Mouse (Mus musculus): ENCODE measurements around the gene Epb42. TPM values are rescaled to one million over a fixed set of nuclear protein-coding genes. Genes with fewer than 3 reads are reported as not detected.

The Epb42 gene
- total RNA-seq (2012; rRNA removed) (not detected in 2 replicates), total RNA-seq (2014; rRNA removed) (not detected in 2 replicates), polyA plus RNA-seq (2012; ENCODE audit: insufficient read length, low read depth) (not detected in 2 replicates)

DNA sequence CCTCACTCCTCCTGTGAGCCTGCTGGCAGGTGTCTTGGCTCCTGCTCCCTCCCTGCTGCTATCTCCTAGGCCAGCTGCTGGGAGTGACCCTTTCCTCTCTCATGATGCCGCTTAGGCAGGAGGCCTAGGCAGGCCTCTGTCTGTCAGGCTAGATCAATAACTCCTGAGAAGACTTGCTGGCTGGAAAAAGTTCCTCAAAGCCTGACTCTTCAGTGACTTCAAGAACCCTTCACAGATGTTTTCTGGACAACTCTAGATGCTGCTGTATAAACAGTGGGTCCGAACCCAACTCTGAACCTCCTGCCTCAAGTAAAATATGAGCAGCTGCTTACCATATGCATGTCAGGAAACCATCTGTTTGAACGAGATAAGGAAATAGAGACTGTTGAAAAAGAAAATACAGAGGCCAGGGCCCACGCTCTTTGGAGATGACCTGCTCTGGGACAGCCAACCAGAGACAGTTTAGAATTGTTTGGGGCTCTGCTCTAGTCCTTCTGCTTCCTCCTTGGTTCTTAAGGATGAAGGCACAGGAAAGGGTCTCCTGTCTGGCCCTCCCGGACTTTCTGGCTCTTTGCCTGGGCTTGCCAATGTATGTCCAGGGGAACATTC lies at the start of gene Epb42:
Gene Epb42 (minus strand): TSS at position 340 of the 609 bp plus-strand sequence.
- Histone ChIP-seq H3K79me2 (replicated peaks; ENCODE audit: control insufficient read depth, extremely low read depth, insufficient read depth, poor library complexity, severe bottlenecking) (no peaks in the 10 kb centered on the region), H3K4me1 (ENCODE audit: control insufficient read depth in 1 of 2, insufficient read depth in 2 of 2) (no peaks in the 10 kb centered on the region; a peak in 1 of 4 replicates), H3K27ac (ENCODE audit: insufficient read depth, low read depth) (no peak within 1 kb of the TSS), H3K36me3 (replicated peaks in 1 of 2; ENCODE audit: control insufficient read depth in 1 of 2, insufficient read depth in 1 of 2, low read length in 1 of 2) (no peaks in the 10 kb centered on the region), H3K4me2 (ENCODE audit: insufficient read depth, low read depth, poor library complexity, severe bottlenecking) (no peak within 1 kb of the TSS), H3K9me3 (replicated peaks; ENCODE audit: low read length) (no peaks in the 10 kb centered on the region), H3K4me3 (replicated peaks in 1 of 3; ENCODE audit: low read depth in 2 of 3, low read length in 2 of 3, poor library complexity in 1 of 3) (no peak within 1 kb of the TSS), H3K27me3 (replicated peaks) (no peaks in the 10 kb centered on the region), H3K9ac (ENCODE audit: insufficient read depth, low read depth) (no peak within 1 kb of the TSS)
- no peak for DNase-seq (ENCODE audit: extremely low read depth)
- no peak for TF ChIP-seq USF2 (conservative IDR thresholded peaks at IDR 0.05; ENCODE audit: low read depth, low read length)
- no peak for TF ChIP-seq ELF1 (IDR thresholded peaks at IDR 0.05; ENCODE audit: low read depth, low read length)
- TF ChIP-seq CHD1 (IDR thresholded peaks at IDR 0.05; ENCODE audit: low read depth, low read length), result no peak
- no peak for TF ChIP-seq ZKSCAN1 (IDR thresholded peaks at IDR 0.05; ENCODE audit: borderline replicate concordance, low read depth, low read length)
- no peak for TF ChIP-seq BHLHE40 (IDR thresholded peaks at IDR 0.05; ENCODE audit: low read depth, low read length)
- no peak for TF ChIP-seq KAT2A (IDR thresholded peaks at IDR 0.05; ENCODE audit: insufficient replicate concordance, low read length)
- no peak for TF ChIP-seq MYC (IDR thresholded peaks at IDR 0.05; ENCODE audit: low read depth, low read length)
- TF ChIP-seq JUND (conservative IDR thresholded peaks at IDR 0.05; ENCODE audit: low read depth, low read length), result no peak
- no peak for TF ChIP-seq HCFC1 (IDR thresholded peaks at IDR 0.05; ENCODE audit: low read depth, low read length)
- TF ChIP-seq CTCF (conservative IDR thresholded peaks at IDR 0.05 in 1 of 2, IDR thresholded peaks at IDR 0.05 in 1 of 2; ENCODE audit: low read depth in 2 of 2, low read length in 2 of 2), result no peak
- no peak for TF ChIP-seq SMC3 (IDR thresholded peaks at IDR 0.05; ENCODE audit: low read depth, low read length)
- TF ChIP-seq ETS1 (conservative IDR thresholded peaks at IDR 0.05; ENCODE audit: low read depth, low read length), result no peak
- TF ChIP-seq PAX5 (IDR thresholded peaks at IDR 0.05; ENCODE audit: low read length), result no peak
- in situ Hi-C loops (cut with MboI; ENCODE audit: low pct_ligation_motif_present, low pct_unique_long_range_greater_than_20kb, low sequenced_read_pairs) (no loop called here), dilution Hi-C loops (cut with MboI; ENCODE audit: extremely low pct_ligation_motif_present, extremely low pct_unique_long_range_greater_than_20kb, low sequenced_read_pairs) (no loop called here)

DNA sequence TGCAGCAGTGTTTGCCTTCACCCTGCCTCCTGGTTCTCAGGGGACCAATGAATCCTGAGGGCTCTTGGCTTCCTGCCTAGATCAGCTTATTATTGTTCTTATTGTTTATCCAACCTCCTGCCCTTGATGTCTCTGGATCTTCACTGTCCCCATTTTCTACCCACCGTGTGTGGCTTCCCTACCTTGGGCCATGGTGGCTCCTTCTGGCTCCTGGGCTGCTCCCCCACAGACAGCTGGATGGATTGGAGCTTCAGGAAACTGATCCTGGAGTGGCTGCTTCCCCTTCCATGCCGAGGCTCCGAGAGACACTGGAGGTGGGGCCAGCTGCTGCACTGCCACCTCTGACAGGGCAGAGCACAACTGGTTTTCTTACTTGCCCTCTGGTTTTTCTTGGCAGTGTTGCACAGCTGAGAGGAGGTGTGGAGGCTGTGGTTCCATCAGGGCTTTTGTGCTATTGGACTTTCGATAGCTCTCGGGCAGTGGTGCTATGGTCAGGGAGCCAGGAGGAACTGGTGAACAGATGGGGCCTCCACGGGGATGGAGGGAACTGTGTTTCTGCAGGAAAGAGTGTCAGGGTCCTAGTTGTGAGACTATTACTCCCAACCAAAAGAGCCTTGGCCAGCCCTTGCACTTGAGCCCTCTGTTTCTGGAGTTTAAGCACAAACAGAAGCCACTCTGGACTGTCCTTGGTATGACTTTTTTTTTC lies 48.8 kb upstream of the Epb42 start, which contains the start of gene Tgm5:
Gene Tgm5 (minus strand): TSS at position 362 of the 706 bp plus-strand sequence.
- TF ChIP-seq POLR2AphosphoS2 (IDR thresholded peaks at IDR 0.05; ENCODE audit: low read depth, low read length) (no peak), UBTF (IDR thresholded peaks at IDR 0.05; ENCODE audit: low read depth, low read length) (no peak), USF2 (conservative IDR thresholded peaks at IDR 0.05; ENCODE audit: low read depth, low read length) (no peak), POLR2A (IDR thresholded peaks at IDR 0.05; ENCODE audit: low read depth, low read length) (no peak), MYC (IDR thresholded peaks at IDR 0.05; ENCODE audit: low read depth, low read length) (no peak), CHD2 (IDR thresholded peaks at IDR 0.05; ENCODE audit: low read length) (no peak), IRF4 (IDR thresholded peaks at IDR 0.05; ENCODE audit: low read depth, low read length) (no peak), GABPA (IDR thresholded peaks at IDR 0.05; ENCODE audit: insufficient replicate concordance, low read depth, low read length) (no peak), MAFK (IDR thresholded peaks at IDR 0.05; ENCODE audit: insufficient replicate concordance, low read length) (no peak), MXI1 (IDR thresholded peaks at IDR 0.05; ENCODE audit: low read depth, low read length) (no peak), NELFE (IDR thresholded peaks at IDR 0.05; ENCODE audit: low read depth, low read length) (no peak), EP300 (IDR thresholded peaks at IDR 0.05; ENCODE audit: low read length) (no peak), ZKSCAN1 (IDR thresholded peaks at IDR 0.05; ENCODE audit: borderline replicate concordance, low read depth, low read length) (no peak)
- peaks cover 19% of the 10 kb centered on the region for H3K27me3 ChIP-seq (replicated peaks)
- peaks cover 4 to 8% of the 10 kb centered on the region in 2 experiments; a peak in 2 of 4 replicates for H3K4me1 ChIP-seq (ENCODE audit: control insufficient read depth in 1 of 2, insufficient read depth in 2 of 2)
- 0 out of 2 replicates have a peak within 1 kb of the TSS, but pooled peaks have one; percentile 23 for H3K4me2 ChIP-seq (ENCODE audit: insufficient read depth, low read depth, poor library complexity, severe bottlenecking)
- H3K9ac ChIP-seq (ENCODE audit: insufficient read depth, low read depth), result no peak within 1 kb of the TSS
- no peaks in the 10 kb centered on the region for H3K79me2 ChIP-seq (replicated peaks; ENCODE audit: control insufficient read depth, extremely low read depth, insufficient read depth, poor library complexity, severe bottlenecking)
- no peak within 1 kb of the TSS for H3K4me3 ChIP-seq (replicated peaks in 1 of 3; ENCODE audit: low read depth in 2 of 3, low read length in 2 of 3, poor library complexity in 1 of 3)
- dilution Hi-C loops (cut with MboI; ENCODE audit: extremely low pct_ligation_motif_present, extremely low pct_unique_long_range_greater_than_20kb, low sequenced_read_pairs), result no loop called here
- DNase-seq (ENCODE audit: extremely low read depth), result no peak
- no peaks in the 10 kb centered on the region for H3K9me3 ChIP-seq (replicated peaks; ENCODE audit: low read length)
- H3K27ac ChIP-seq (ENCODE audit: insufficient read depth, low read depth), result no peak within 1 kb of the TSS
- in situ Hi-C loops (cut with MboI; ENCODE audit: low pct_ligation_motif_present, low pct_unique_long_range_greater_than_20kb, low sequenced_read_pairs), result no loop called here
- no peaks in the 10 kb centered on the region for H3K36me3 ChIP-seq (replicated peaks in 1 of 2; ENCODE audit: control insufficient read depth in 1 of 2, insufficient read depth in 1 of 2, low read length in 1 of 2)
